Mouse (Mus musculus) midbrain, embryonic 12.5 days (tissue): ENCODE measurements around the gene Ttc9. TPM values are rescaled to one million over a fixed set of nuclear protein-coding genes. Genes with fewer than 3 reads are reported as not detected.

Experiments
- ATAC-seq: fragments of 200-750 bp; cut with Nextera tagmentation; 2 replicates; pipeline ENCODE4 v1.8.0; 2017; ENCODE audit warnings: low read depth, moderate TSS enrichment, moderate library complexity; ENCODE audit not compliant: low FRiP score
- H3K27ac ChIP-seq: fragments of 300-500 bp; sonication (generic); replicated peaks from 2 replicates; pipeline ENCODE4 v1.5.1; 2016; ENCODE audit warnings: mild to moderate bottlenecking
- H3K27me3 ChIP-seq: fragments of 300-500 bp; sonication (generic); 2 replicates; pipeline ENCODE4 v1.6.1; 2016; ENCODE audit warnings: mild to moderate bottlenecking
- H3K36me3 ChIP-seq: fragments of 300-500 bp; sonication (generic); 2 replicates; pipeline ENCODE4 v1.6.1; 2016
- H3K4me1 ChIP-seq: fragments of 300-500 bp; sonication (generic); 2 replicates; pipeline ENCODE4 v1.6.1; 2016
- H3K4me2 ChIP-seq: fragments of 300-500 bp; sonication (generic); replicated peaks from 2 replicates; pipeline ENCODE4 v1.6.1; 2016; ENCODE audit warnings: mild to moderate bottlenecking, moderate library complexity
- H3K4me3 ChIP-seq: fragments of 300-500 bp; sonication (generic); 2 replicates; pipeline ENCODE4 v1.5.1; 2016; ENCODE audit warnings: mild to moderate bottlenecking
- H3K9ac ChIP-seq: fragments of 300-500 bp; sonication (generic); replicated peaks from 2 replicates; pipeline ENCODE4 v1.6.1; 2016; ENCODE audit warnings: mild to moderate bottlenecking, moderate library complexity
- H3K9me3 ChIP-seq: fragments of 300-500 bp; sonication (generic); 2 replicates; pipeline ENCODE4 v1.6.1; 2016; ENCODE audit warnings: mild to moderate bottlenecking
- WGBS: fragments of 180-500 bp; shearing (Covaris S2); methylation state at CpG from one replicate; pipeline ENCODE4 v1.1.7; 2016; 5-methylcytosine and 5-hydroxymethylcytosine counted together
- polyA plus RNA-seq: library from polyadenylated mRNA; unstranded; fragments of >200 nt; fragmentation: Nextera tagmentation; extraction: Ambion mirVana; gene quantifications from 2 replicates; pipeline ENCODE4 v1.2.1, GENCODE M21; 2016

Gene Ttc9
- polyA plus RNA-seq, 1 experiment from 2014 or later = 3.5 TPM

- Histone ChIP-seq H3K4me1 (no peaks in the 10 kb centered on the region), H3K36me3 (peaks cover 22% of the 10 kb centered on the region), H3K27me3 (no peaks in the 10 kb centered on the region), H3K9ac (no peak overlapping the region), H3K4me2 (no peak overlapping the region), H3K27ac (no peak overlapping the region), H3K4me3 (no peak overlapping the region), H3K9me3 (no peaks in the 10 kb centered on the region)
- ATAC-seq = no peak
- WGBS = 80% methylated on average over 5 of the region's 5 CpGs
These were observed 32.9 kb downstream of the Ttc9 start for GRCm38 (mm10) chr12:81663906-81664305.

GRCm38 (mm10) chr12:81668406-81668805 is 37.4 kb downstream of the Ttc9 start:
- WGBS = 80% methylated on average over 9 of the region's 9 CpGs
- Histone ChIP-seq H3K36me3 (peaks cover 7% of the 10 kb centered on the region), H3K9me3 (no peaks in the 10 kb centered on the region), H3K9ac (no peak overlapping the region), H3K4me3 (no peak overlapping the region), H3K27ac (no peak overlapping the region), H3K4me2 (no peak overlapping the region), H3K4me1 (no peaks in the 10 kb centered on the region), H3K27me3 (no peaks in the 10 kb centered on the region)
- no peak for ATAC-seq

- Histone ChIP-seq H3K36me3 (no peaks in the 10 kb centered on the region), H3K9ac (no peak overlapping the region), H3K27ac (no peak overlapping the region), H3K4me2 (no peak overlapping the region), H3K4me1 (peaks cover 5% of the 10 kb centered on the region), H3K27me3 (no peaks in the 10 kb centered on the region), H3K9me3 (no peaks in the 10 kb centered on the region), H3K4me3 (no peak overlapping the region)
- no peak for ATAC-seq
- 8% methylated on average over 2 of the region's 2 CpGs for WGBS
These were observed 44.5 kb downstream of the Ttc9 start for GRCm38 (mm10) chr12:81675557-81675956.

- H3K4me2 ChIP-seq = no peak overlapping the region
- no peak overlapping the region for H3K9ac ChIP-seq
- no peaks in the 10 kb centered on the region for H3K36me3 ChIP-seq
- H3K27ac ChIP-seq = no peak overlapping the region
- no peak overlapping the region for H3K4me3 ChIP-seq
- WGBS = 79% methylated on average over 7 of the region's 7 CpGs
- peaks cover 5% of the 10 kb centered on the region for H3K4me1 ChIP-seq
- H3K27me3 ChIP-seq = no peaks in the 10 kb centered on the region
- H3K9me3 ChIP-seq = no peaks in the 10 kb centered on the region
- ATAC-seq = no peak
These were observed 48.9 kb downstream of the Ttc9 start for GRCm38 (mm10) chr12:81679807-81680529.

- 73% methylated on average over 11 of the region's 11 CpGs for WGBS
- H3K4me2 ChIP-seq = no peak overlapping the region
- no peak overlapping the region for H3K9ac ChIP-seq
These were observed 52.3 kb downstream of the Ttc9 start for GRCm38 (mm10) chr12:81683395-81683794.

GRCm38 (mm10) chr12:81684096-81684495 is 53.0 kb downstream of the Ttc9 start:
- ATAC-seq = no peak
- no peak overlapping the region for H3K9ac ChIP-seq
- H3K27me3 ChIP-seq = peaks cover 4% of the 10 kb centered on the region; the same call in 1 of the 2 replicates
- peaks cover 20% of the 10 kb centered on the region for H3K4me1 ChIP-seq
- WGBS = 82% methylated on average over 6 of the region's 6 CpGs
- H3K27ac ChIP-seq = no peak overlapping the region
- H3K36me3 ChIP-seq = no peaks in the 10 kb centered on the region
- H3K4me2 ChIP-seq = no peak overlapping the region
- no peaks in the 10 kb centered on the region for H3K9me3 ChIP-seq
- H3K4me3 ChIP-seq = no peak overlapping the region

More at GRCm38 (mm10) chr12:81683395-81683794, 52.3 kb downstream of the Ttc9 start:
- Histone ChIP-seq H3K4me3 (no peak overlapping the region), H3K27ac (no peak overlapping the region), H3K4me1 (peaks cover 20% of the 10 kb centered on the region), H3K9me3 (no peaks in the 10 kb centered on the region), H3K27me3 (peaks cover 3% of the 10 kb centered on the region; the same call in 1 of the 2 replicates), H3K36me3 (no peaks in the 10 kb centered on the region)
- ATAC-seq = no peak

GRCm38 (mm10) chr12:81685981-81686380 is 54.9 kb downstream of the Ttc9 start:
- Histone ChIP-seq H3K27me3 (peaks cover 4% of the 10 kb centered on the region; the same call in 1 of the 2 replicates), H3K4me1 (peaks cover 24% of the 10 kb centered on the region), H3K9me3 (no peaks in the 10 kb centered on the region), H3K36me3 (no peaks in the 10 kb centered on the region), H3K4me2 (peak overlapping the region; percentile 1; the same call in 1 of the 2 replicates), H3K9ac (no peak overlapping the region), H3K4me3 (no peak overlapping the region), H3K27ac (peak overlapping the region; percentile 30; the same call in 1 of the 2 replicates)
- ATAC-seq = peak; percentile 42; the same call in 1 of the 2 replicates
- 35% methylated on average over 3 of the region's 3 CpGs for WGBS

GRCm38 (mm10) chr12:81686406-81687117 is 55.5 kb downstream of the Ttc9 start:
- Histone ChIP-seq H3K4me2 (peak overlapping the region; percentile 1; the same call in 1 of the 2 replicates), H3K4me1 (peaks cover 24% of the 10 kb centered on the region), H3K9me3 (no peaks in the 10 kb centered on the region), H3K9ac (no peak overlapping the region), H3K4me3 (no peak overlapping the region), H3K27ac (peak overlapping the region; percentile 30; the same call in 1 of the 2 replicates), H3K36me3 (no peaks in the 10 kb centered on the region), H3K27me3 (peaks cover 4% of the 10 kb centered on the region; the same call in 1 of the 2 replicates)
- 26% methylated on average over 12 of the region's 12 CpGs for WGBS
- ATAC-seq = peak; percentile 89

GRCm38 (mm10) chr12:81687873-81688272 is 56.8 kb downstream of the Ttc9 start:
- Histone ChIP-seq H3K4me2 (no peak overlapping the region), H3K4me1 (peaks cover 24% of the 10 kb centered on the region), H3K27ac (no peak overlapping the region), H3K9ac (no peak overlapping the region), H3K9me3 (no peaks in the 10 kb centered on the region), H3K27me3 (peaks cover 4% of the 10 kb centered on the region; the same call in 1 of the 2 replicates), H3K36me3 (no peaks in the 10 kb centered on the region), H3K4me3 (no peak overlapping the region)
- ATAC-seq = no peak
- WGBS = 84% methylated on average over 5 of the region's 5 CpGs

GRCm38 (mm10) chr12:81688537-81688936 is 57.5 kb downstream of the Ttc9 start:
- H3K9me3 ChIP-seq = no peaks in the 10 kb centered on the region
- peaks cover 24% of the 10 kb centered on the region for H3K4me1 ChIP-seq
- no peak for ATAC-seq
- H3K4me3 ChIP-seq = no peak overlapping the region
- H3K4me2 ChIP-seq = no peak overlapping the region
- no peaks in the 10 kb centered on the region for H3K36me3 ChIP-seq
- H3K9ac ChIP-seq = no peak overlapping the region
- 80% methylated on average over 4 of the region's 4 CpGs for WGBS
- peaks cover 4% of the 10 kb centered on the region; the same call in 1 of the 2 replicates for H3K27me3 ChIP-seq
- H3K27ac ChIP-seq = no peak overlapping the region

- Histone ChIP-seq H3K27me3 (peaks cover 4% of the 10 kb centered on the region; the same call in 1 of the 2 replicates), H3K36me3 (no peaks in the 10 kb centered on the region), H3K9ac (no peak overlapping the region), H3K9me3 (no peaks in the 10 kb centered on the region), H3K4me2 (no peak overlapping the region), H3K4me1 (peaks cover 24% of the 10 kb centered on the region), H3K27ac (no peak overlapping the region), H3K4me3 (no peak overlapping the region)
- no peak for ATAC-seq
- 32% methylated on average over 4 of the region's 4 CpGs for WGBS
These were observed 58.5 kb downstream of the Ttc9 start for GRCm38 (mm10) chr12:81689505-81690056.

- no peak overlapping the region for H3K4me3 ChIP-seq
- no peak overlapping the region for H3K9ac ChIP-seq
- no peak for ATAC-seq
- no peak overlapping the region for H3K27ac ChIP-seq
- peaks cover 23% of the 10 kb centered on the region for H3K4me1 ChIP-seq
- H3K27me3 ChIP-seq = peaks cover 4% of the 10 kb centered on the region; the same call in 1 of the 2 replicates
- no peaks in the 10 kb centered on the region for H3K9me3 ChIP-seq
- H3K36me3 ChIP-seq = no peaks in the 10 kb centered on the region
- WGBS = 93% methylated on average over 15 of the region's 15 CpGs
- H3K4me2 ChIP-seq = no peak overlapping the region
These were observed 59.1 kb downstream of the Ttc9 start for GRCm38 (mm10) chr12:81690111-81690510.
